Mouse (Mus musculus) spleen, adult 2 months (tissue): ENCODE results near the gene Elmo2.

ENCODE experiments used
- CTCF ChIP-seq: fragments of 200-500 bp; IDR thresholded peaks from 2 replicates; pipeline ENCODE4 v1.5.1; 2011; ENCODE audit warnings: mild to moderate bottlenecking, inconsistent platforms; ENCODE audit not compliant: insufficient read depth, insufficient read length, insufficient replicate concordance; ENCODE audit errors: extremely low read depth
- POLR2A ChIP-seq: fragments of 200-500 bp; IDR thresholded peaks from 2 replicates; pipeline ENCODE4 v1.6.1; 2011; ENCODE audit warnings: low read depth, low read length, inconsistent platforms

- no peak for TF ChIP-seq POLR2A
- no peak for TF ChIP-seq CTCF
Measured at GRCm38 (mm10) chr2:165253269-165253668, 73.0 kb downstream of the Elmo2 start.
